Mouse (Mus musculus): Measurements from ENCODE around the gene Ttc7b. TPM values are rescaled to one million over a fixed set of nuclear protein-coding genes. Genes with fewer than 3 reads are reported as not detected.

The Ttc7b gene
- total RNA-seq, 2 experiments from 2014 or later: 13.3 to 24.3 TPM

- 0 out of 2 replicates have a peak, but pooled peaks have one; percentile 9 for ATAC-seq (replicated peaks; ENCODE audit: poor library complexity)
These were observed 128.7 kb downstream of the Ttc7b start for GRCm38 (mm10) chr12:100391890-100392289.

DNA sequence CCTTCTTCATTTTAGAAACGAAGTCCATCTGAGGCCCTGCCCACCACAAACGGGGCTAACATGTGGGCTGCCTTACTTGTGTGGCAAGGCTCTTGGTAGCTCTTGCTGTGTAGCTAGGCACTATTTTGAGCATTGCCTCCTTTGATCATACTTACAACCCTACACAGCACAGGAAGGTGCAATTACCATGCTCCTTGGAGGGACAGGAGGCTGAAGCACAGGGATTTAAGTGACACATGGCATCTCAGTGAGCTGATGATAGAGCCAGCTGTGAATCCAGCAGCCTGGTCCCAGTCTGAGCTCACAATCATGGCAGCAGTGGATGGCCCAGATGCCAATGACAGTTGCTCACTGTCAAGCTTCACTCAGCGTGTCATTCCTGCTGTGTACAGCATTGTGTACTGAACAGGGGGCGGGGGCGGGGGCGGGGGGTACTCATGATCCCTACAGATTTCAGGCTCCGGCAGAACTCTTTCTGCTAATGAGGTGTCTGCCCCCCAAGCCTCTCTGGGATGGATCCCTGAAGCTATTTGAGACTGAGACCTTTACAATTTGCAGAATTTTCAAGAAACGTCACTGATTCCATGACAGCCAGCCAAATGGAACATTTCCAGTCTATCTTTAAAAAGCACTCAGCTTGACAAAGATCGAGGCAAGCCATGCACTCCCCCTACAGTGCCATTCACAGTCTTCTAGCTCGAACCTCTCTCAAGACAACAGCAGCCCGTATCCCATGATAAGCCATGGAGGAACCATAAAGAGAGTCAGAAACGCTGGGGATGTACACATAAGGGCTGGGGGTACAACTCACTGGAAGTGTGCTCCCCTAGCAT, 130.5 kb downstream of the Ttc7b start:
- ATAC-seq (replicated peaks; ENCODE audit: poor library complexity): no peak

DNA sequence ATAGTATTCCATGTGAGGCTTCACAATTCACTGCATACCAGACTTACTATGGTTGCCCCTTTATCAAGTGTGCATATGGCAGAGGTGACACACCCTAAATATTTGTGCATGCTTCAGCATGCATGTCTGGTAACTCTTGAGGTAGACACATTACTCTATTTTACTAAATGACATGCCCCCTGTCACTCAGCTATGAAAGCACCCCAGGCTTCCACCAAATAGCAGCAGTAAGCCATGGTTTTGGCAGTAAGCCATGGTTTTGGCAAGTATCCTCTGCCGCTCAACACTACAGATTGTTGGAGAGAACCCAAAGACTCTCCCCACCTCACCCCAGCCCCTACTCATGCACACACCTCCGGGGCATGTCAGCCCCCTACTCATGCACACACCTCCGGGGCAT, 134.4 kb downstream of the Ttc7b start:
- no peak for ATAC-seq (replicated peaks; ENCODE audit: poor library complexity)

DNA sequence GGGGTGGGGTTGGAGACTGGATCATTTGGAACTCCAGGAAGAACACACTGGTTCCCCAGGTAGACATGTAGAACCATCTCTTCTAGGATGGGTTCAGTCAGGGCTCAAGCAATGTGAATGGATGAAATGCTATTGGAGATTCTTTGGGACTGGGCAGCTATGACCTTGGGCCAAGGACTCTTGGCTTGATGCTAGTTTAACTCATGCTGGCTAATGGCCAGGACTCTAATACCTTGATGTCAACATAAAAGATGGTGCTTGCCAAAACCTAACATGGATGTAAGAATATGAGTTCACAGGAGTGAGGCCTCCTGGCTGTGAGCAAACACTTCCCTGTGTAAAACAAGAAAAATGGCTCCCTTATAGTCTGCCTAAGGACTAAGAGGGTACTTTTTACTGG, 138.1 kb downstream of the Ttc7b start:
- ATAC-seq (replicated peaks; ENCODE audit: poor library complexity): no peak

DNA sequence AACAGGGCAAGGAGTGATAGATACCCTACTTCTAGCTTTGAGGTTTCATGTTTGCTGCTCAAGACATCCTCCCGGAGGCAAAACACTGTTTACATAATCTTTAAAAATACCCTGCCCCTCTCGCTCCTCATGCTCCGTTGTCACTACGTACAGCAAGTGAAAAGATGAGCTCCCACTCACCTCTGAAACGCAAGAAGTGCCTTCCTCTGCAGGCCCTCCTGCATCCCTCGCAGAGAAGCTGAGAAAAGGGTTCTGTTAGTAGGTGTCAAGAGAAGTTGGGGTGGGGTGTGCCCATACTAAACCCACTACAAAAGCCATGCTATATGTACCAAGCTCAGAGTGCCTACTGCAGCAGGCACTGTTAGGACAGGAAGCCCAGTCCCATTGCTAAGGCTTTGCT, 138.7 kb downstream of the Ttc7b start:
- ATAC-seq (replicated peaks; ENCODE audit: poor library complexity): no peak

GRCm38 (mm10) chr12:100380697-100381291, 139.8 kb downstream of the Ttc7b start:
- peak; percentile 74 for ATAC-seq (replicated peaks; ENCODE audit: poor library complexity)

DNA sequence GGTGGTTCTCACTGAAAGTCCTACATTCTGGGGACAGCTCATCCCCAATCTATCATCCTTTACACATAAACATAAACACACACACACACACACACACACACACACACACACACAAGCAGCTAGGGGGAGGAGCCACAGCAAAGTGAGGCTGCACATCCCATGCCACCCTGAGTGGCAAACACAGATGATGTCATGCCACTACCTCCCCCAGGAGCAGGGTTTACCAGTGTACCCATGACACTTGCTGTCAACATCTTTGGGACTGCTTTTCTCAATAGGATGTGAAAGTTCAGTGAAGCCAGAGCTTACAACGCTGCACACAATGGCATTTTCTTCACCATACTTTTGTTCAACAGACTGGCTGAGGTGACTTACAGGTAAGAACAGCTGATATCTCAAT, 140.8 kb downstream of the Ttc7b start:
- ATAC-seq (replicated peaks; ENCODE audit: poor library complexity): no peak

- ATAC-seq (replicated peaks; ENCODE audit: poor library complexity): no peak
These were observed 142.4 kb downstream of the Ttc7b start for GRCm38 (mm10) chr12:100378266-100378665.

DNA sequence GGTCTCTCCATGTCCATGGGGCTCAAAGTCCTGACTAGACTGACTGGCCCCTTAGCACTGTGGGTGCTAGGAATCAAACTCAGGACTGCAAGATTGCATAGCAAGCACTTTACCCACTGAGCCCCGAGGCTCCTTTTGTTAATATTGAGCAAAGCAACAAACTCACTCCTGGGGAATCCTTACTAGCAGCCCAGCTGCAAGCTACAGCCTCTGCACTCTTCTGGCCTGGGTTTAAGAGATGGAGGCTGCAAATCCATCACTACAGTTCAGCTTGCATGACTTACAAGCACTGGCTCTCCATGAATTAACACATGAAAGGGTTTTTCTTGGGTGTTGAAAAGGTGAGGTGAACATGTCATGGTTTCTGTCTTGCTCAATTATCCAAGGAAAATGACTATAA, 142.8 kb downstream of the Ttc7b start:
- no peak for ATAC-seq (replicated peaks; ENCODE audit: poor library complexity)

- no peak for ATAC-seq (replicated peaks; ENCODE audit: poor library complexity)
These were observed 144.8 kb downstream of the Ttc7b start for GRCm38 (mm10) chr12:100375801-100376200.

DNA sequence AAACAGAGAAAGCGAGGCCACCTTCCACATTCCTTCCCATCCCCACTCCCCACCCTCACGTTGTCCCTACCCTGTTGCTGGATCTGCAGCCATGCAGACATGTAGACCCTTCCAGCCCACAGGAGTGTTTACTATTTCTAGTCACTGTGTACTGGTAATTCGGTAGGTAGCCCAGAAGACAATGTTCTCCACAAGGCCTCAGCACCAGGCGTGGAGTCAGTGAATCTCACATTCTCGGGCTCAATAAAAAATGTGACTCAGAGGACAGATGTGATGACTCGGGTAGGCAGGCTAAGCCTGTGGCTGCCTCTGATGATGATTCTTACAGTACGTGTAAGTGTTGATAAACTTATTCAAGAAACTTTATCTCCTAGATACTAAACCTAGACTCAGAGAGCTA, 147.8 kb downstream of the Ttc7b start:
- no peak for ATAC-seq (replicated peaks; ENCODE audit: poor library complexity)

DNA sequence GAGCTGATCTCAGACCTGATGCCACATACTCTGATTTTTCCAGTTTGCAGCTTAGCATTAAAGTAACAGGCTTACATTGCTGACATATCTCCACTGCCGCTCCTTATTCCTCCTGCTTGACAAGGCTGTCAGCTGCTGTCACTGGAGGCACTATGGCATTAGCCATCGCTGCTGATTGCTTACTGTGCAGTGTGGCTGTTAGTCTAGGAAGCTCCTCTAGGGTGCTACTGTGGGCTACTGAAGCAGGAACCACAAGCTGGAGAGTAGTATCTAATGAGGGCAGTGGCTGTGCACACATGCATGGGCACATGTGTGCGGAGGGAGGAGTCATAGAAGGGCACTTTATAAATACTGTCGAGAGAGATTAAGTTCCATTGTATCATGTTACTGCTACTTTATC, 148.6 kb downstream of the Ttc7b start:
- ATAC-seq (replicated peaks; ENCODE audit: poor library complexity): no peak

- no peak for ATAC-seq (replicated peaks; ENCODE audit: poor library complexity)
These were observed 150.8 kb downstream of the Ttc7b start for GRCm38 (mm10) chr12:100369786-100370185.

DNA sequence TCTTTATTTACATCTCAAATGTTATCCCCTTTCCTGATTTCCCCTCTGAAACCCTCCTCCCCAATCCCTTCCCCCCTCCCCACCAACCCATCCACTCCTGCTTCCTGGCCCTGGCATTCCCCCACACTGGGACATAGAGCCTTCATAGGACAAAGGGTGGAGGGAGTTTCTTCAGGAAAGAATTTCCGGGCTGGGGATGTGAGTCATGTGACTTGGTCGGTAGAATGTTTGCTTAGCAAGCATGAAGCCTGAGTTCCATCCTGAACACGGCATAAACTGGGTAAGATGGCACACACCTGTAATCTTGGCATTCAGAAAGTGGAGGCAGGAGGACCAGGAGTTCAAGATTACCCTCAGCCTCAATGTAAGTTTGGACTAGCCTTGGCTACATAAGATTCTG, 151.4 kb downstream of the Ttc7b start:
- no peak for ATAC-seq (replicated peaks; ENCODE audit: poor library complexity)

DNA sequence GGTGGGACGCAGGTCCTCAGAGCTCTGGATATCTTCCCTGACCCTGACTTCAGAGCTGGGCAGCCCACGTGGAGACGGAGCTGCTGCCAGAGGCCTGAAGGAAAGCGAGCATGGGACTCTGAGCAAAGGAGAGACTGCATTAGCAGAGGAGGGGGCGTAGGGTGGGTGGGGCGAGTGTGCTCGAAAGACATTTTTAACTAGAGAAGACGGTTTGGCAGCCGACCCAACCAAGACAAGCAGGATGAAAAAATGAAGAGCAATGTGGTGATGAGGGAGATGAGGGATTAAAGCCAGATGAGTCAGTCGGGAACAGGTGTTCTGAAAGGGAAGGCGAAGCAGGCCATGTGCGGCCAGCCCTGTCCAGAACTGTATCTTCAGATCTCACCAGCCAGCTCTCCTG, 159.3 kb downstream of the Ttc7b start:
- no peak for ATAC-seq (replicated peaks; ENCODE audit: poor library complexity)

GRCm38 (mm10) chr12:100358040-100358620, 162.5 kb downstream of the Ttc7b start:
- ATAC-seq (replicated peaks; ENCODE audit: poor library complexity): no peak

- ATAC-seq (replicated peaks; ENCODE audit: poor library complexity): no peak
These were observed 164.2 kb downstream of the Ttc7b start for GRCm38 (mm10) chr12:100356407-100356806.

DNA sequence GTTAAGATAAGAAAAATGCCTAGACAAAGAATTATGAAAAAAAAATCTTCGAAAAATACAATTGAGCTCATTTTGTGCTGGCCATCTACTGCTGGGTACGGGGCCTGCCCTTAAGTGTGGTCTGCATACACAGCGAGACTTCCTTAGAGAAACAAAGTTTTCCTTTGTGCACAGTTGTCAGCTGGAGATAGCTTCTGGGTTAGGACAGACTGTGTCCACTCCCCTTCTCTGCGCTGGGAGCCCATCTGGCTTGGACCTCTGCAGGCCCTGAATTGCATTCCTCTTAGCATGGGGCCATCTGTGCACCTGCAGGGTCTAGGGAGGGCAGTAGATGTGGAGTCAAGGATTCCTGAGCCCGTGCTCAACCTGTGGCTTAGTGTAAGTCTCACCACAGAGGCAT, 165.1 kb downstream of the Ttc7b start:
- no peak for ATAC-seq (replicated peaks; ENCODE audit: poor library complexity)

DNA sequence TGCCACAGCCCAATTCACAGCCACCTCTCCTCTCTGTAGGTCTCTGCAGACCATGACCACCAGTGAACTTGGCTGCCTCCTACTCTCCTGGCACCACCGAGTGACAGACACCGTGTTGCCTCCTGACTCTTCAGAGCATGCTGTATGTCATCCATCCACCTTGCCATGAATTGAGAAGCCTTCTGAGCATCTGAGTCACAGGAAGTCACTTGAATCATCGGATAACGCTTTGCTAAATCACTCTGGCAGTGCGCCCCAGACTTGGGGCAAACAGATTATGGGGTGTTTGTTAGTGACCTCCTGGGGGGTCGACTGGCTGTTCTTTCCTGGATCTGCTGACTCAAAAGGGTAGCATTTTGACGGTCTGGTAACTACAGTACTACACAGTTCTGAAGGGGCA, 166.7 kb downstream of the Ttc7b start:
- ATAC-seq (replicated peaks; ENCODE audit: poor library complexity): no peak

DNA sequence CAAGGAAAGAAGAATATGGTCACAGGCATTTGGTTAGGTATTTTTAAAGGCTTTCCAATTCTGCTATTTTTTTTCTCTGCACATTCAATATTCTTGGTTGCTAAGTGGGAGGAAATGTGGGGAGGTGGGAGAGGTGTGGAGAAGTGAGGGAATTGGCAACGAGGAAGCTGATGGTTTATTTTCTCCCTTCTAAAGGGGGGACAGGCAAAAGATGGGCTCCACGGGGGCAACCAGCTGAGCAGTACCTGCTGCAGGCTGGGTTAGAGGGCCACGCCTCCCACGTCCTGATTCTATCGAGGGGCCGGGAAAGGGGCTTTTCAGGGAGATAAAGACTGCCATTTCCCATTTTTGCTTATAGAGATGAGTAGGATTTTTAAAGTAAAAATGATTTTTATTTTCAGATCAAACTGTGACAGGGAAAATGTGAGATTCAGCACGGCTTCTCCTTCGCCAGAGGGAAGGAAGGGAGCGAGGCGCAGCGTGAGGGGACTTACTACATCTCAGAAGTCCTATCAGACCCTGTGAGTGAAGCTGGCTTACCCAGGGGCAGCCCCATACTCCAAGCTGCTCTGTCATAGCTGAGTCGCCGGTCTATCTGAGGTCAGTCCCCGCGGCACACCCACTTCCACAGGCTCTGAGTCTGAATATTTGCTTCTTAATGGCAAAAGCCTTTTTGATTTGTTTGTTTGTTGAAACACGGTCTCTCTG, 167.4 kb downstream of the Ttc7b start:
- ATAC-seq (replicated peaks; ENCODE audit: poor library complexity): no peak

GRCm38 (mm10) chr12:100352094-100352493, 168.5 kb downstream of the Ttc7b start:
- ATAC-seq (replicated peaks; ENCODE audit: poor library complexity): 0 out of 2 replicates have a peak, but pooled peaks have one; percentile 20

- ATAC-seq (replicated peaks; ENCODE audit: poor library complexity): no peak
These were observed 177.1 kb downstream of the Ttc7b start for GRCm38 (mm10) chr12:100343554-100343953.

Measured in megakaryocyte progenitor cell, adult 5-6 weeks (primary cell).